Mouse (Mus musculus): ENCODE data around the gene Prpf6.

- TF ChIP-seq CTCF (IDR thresholded peaks at IDR 0.05; ENCODE audit: control insufficient read depth, insufficient read depth, low read length) (peak; percentile 0; the same call in 1 of the 2 replicates), POLR2A (IDR thresholded peaks at IDR 0.05; ENCODE audit: borderline replicate concordance, control insufficient read depth, low read depth, low read length) (peak; percentile 39; the same call in 1 of the 2 replicates)
These were observed 88.5 kb downstream of the Prpf6 start, which contains the start of gene Tcea2 for GRCm38 (mm10) chr2:181679951-181680715.
